Mouse (Mus musculus): ENCODE measurements around the gene Npb. TPM values are rescaled to one million over a fixed set of nuclear protein-coding genes. Genes with fewer than 3 reads are reported as not detected.

Npb gene
- polyA plus RNA-seq, 1 experiment from 2014 or later: 14.9 TPM

DNA sequence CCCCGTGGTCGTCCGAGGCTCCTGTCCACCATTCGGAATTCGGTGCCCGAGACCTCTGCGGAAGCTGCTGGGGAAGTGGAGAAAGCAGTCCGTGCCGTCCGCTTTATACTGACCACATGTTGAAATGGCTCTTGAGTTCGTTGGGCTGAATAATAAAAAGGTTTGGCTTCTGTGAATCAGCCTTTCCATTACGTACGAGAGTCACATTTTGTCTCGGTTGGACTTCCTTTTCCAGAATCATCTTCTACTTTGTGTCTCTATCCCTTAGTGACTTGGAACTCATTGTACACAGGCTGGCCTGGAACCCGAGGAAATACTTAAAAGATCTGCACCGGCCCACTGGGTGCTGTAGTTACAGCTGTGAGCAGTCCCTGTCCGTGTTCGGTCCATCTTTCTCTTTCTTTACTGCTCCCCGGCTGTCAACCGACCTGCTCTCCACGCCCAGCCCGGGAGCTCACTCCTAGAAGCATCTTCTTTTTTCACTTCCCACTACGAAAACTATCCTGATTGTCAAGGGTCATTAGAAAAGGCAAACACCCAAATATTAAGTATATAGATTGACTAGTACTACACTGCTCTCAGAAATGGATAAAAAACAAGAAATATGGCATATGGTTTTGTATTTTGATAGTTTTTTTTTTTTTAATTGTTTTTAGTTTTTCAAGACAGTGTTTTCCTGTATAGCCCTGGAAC, 34.5 kb upstream of the Npb start:
- Histone ChIP-seq H3K27me3 (replicated peaks) (no peaks in the 10 kb centered on the region), H3K4me1 (peaks cover 35% of the 10 kb centered on the region), H3K9ac (peak overlapping the region; percentile 95), H3K27ac (replicated peaks) (peak overlapping the region; percentile 97), H3K9me3 (no peaks in the 10 kb centered on the region), H3K4me2 (peak overlapping the region; percentile 90), H3K36me3 (peaks cover 51% of the 10 kb centered on the region), H3K4me3 (peak overlapping the region; percentile 94)
- under 1% methylated on average over 23 of the region's 23 CpGs for WGBS
- ATAC-seq (ENCODE audit: extremely low read depth, insufficient number of reproducible peaks, low FRiP score, low TSS enrichment): no peak

- no peaks in the 10 kb centered on the region for H3K9me3 ChIP-seq
- peaks cover 40% of the 10 kb centered on the region for H3K4me1 ChIP-seq
- ATAC-seq (ENCODE audit: extremely low read depth, insufficient number of reproducible peaks, low FRiP score, low TSS enrichment): no peak
- H3K27me3 ChIP-seq (replicated peaks): no peaks in the 10 kb centered on the region
- H3K36me3 ChIP-seq: peaks cover 51% of the 10 kb centered on the region
- peak overlapping the region; percentile 94 for H3K4me3 ChIP-seq
- 33% methylated on average over 5 of the region's 5 CpGs for WGBS
- H3K9ac ChIP-seq: peak overlapping the region; percentile 95
- peak overlapping the region; percentile 58 for H3K27ac ChIP-seq (replicated peaks)
- peak overlapping the region; percentile 90 for H3K4me2 ChIP-seq
Observed at GRCm38 (mm10) chr11:120574278-120574600, 34.0 kb upstream of the Npb start.

DNA sequence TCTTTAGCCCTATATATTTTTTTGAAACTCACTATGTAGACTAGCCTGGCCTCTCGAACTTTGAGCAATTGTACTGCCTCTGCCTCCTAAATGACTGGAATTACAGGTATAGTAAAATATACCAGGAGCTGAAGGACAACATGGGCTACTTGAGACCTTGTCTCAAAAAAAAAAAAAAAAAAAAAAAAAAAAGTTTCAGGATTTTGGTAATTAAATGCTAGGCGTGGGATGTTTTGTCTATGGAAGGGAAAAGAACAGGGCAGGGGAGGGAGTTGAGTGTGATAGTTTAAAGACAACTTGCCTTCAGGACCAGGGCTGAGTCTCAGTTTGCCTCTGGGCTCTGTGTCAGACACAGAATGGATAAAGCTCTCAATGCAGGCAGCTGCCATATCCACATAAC, 33.2 kb upstream of the Npb start:
- Histone ChIP-seq H3K9ac (peak overlapping the region; percentile 95; the same call in 1 of the 2 replicates), H3K9me3 (no peaks in the 10 kb centered on the region), H3K27ac (replicated peaks) (0 out of 2 replicates have a peak overlapping the region, but pooled peaks have one; percentile 8), H3K4me1 (peaks cover 48% of the 10 kb centered on the region), H3K27me3 (replicated peaks) (no peaks in the 10 kb centered on the region), H3K36me3 (peaks cover 51% of the 10 kb centered on the region), H3K4me2 (peak overlapping the region; percentile 90; the same call in 1 of the 2 replicates), H3K4me3 (0 out of 2 replicates have a peak overlapping the region, but pooled peaks have one; percentile 94)
- no peak for ATAC-seq (ENCODE audit: extremely low read depth, insufficient number of reproducible peaks, low FRiP score, low TSS enrichment)
- 75% methylated on average over 2 of the region's 2 CpGs for whole genome bisulfite sequencing

DNA sequence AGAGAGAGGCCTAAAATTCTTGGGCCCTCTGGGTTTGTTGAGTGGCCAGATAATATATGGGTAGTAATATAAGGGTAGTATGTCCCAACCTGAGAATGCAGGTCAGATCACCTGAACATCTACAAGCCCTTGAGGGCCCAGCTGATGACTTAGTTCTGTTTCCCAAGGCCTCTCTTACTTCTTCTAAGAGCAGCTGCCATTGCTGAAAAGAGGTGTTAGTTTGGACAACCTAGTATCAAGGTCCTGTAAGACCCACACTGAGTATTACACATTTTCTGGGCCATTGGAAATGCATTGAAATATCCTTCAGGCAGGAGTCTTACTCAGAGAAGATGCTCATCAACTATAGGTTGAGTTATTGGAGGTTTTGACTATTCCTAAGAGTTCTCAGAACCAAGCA, 32.3 kb upstream of the Npb start:
- peaks cover 47% of the 10 kb centered on the region for H3K4me1 ChIP-seq
- no peak overlapping the region for H3K4me2 ChIP-seq
- H3K9ac ChIP-seq: no peak overlapping the region
- no peaks in the 10 kb centered on the region for H3K27me3 ChIP-seq (replicated peaks)
- ATAC-seq (ENCODE audit: extremely low read depth, insufficient number of reproducible peaks, low FRiP score, low TSS enrichment): no peak
- peaks cover 44% of the 10 kb centered on the region for H3K36me3 ChIP-seq
- no peaks in the 10 kb centered on the region for H3K9me3 ChIP-seq
- H3K4me3 ChIP-seq: no peak overlapping the region
- no peak overlapping the region for H3K27ac ChIP-seq (replicated peaks)

DNA sequence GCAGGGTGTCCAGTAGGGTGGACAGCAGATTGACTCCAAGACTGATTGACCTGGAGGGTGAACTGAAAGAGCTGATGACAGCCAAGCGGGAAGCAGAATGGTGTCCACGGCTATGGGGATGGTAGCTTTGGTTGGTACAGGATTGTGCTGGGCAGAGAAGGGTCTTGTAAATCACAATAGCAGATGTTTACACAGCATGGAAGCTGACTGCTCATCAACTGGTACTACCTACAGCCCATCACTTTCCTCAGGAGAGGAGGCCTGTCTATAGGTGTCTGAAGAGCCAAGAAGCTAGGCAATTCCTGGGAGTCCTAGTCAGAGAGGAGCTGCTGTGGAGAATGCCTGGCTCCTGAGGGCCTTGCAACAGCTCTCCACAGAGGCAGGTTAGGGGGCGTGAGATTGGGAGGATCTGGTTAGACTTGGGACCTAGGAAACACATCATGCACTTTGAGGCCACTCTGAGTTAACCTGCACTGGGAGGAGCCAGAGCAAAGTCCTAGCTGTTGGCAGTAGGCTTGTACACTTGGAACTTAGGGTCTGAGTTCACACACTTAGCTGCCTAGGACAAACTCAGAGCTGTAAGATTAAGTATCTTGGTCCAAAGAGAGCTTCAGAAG, 31.8 kb upstream of the Npb start:
- peaks cover 42% of the 10 kb centered on the region for H3K4me1 ChIP-seq
- WGBS: 77% methylated on average over 3 of the region's 3 CpGs
- H3K9me3 ChIP-seq: no peaks in the 10 kb centered on the region
- H3K27me3 ChIP-seq (replicated peaks): no peaks in the 10 kb centered on the region
- no peak overlapping the region for H3K4me3 ChIP-seq
- 0 out of 2 replicates have a peak overlapping the region, but pooled peaks have one; percentile 24 for H3K9ac ChIP-seq
- H3K36me3 ChIP-seq: peaks cover 38% of the 10 kb centered on the region
- H3K27ac ChIP-seq (replicated peaks): no peak overlapping the region
- no peak overlapping the region for H3K4me2 ChIP-seq
- ATAC-seq (ENCODE audit: extremely low read depth, insufficient number of reproducible peaks, low FRiP score, low TSS enrichment): no peak

- H3K36me3 ChIP-seq: peaks cover 38% of the 10 kb centered on the region
- WGBS: 86% methylated on average over 7 of the region's 7 CpGs
- H3K9ac ChIP-seq: no peak overlapping the region
- no peaks in the 10 kb centered on the region for H3K27me3 ChIP-seq (replicated peaks)
- no peak overlapping the region for H3K27ac ChIP-seq (replicated peaks)
- no peak overlapping the region for H3K4me3 ChIP-seq
- peaks cover 43% of the 10 kb centered on the region for H3K4me1 ChIP-seq
- H3K4me2 ChIP-seq: no peak overlapping the region
- H3K9me3 ChIP-seq: no peaks in the 10 kb centered on the region
- ATAC-seq (ENCODE audit: extremely low read depth, insufficient number of reproducible peaks, low FRiP score, low TSS enrichment): no peak
Observed at GRCm38 (mm10) chr11:120577211-120578023, 30.9 kb upstream of the Npb start.

- peaks cover 42% of the 10 kb centered on the region for H3K36me3 ChIP-seq
- ATAC-seq (ENCODE audit: extremely low read depth, insufficient number of reproducible peaks, low FRiP score, low TSS enrichment): no peak
- WGBS: 80% methylated on average over 10 of the region's 10 CpGs
- H3K4me1 ChIP-seq: peaks cover 45% of the 10 kb centered on the region
- no peaks in the 10 kb centered on the region for H3K27me3 ChIP-seq (replicated peaks)
- no peak overlapping the region for H3K27ac ChIP-seq (replicated peaks)
- H3K9ac ChIP-seq: peak overlapping the region; percentile 98
- no peak overlapping the region for H3K4me2 ChIP-seq
- no peak overlapping the region for H3K4me3 ChIP-seq
- no peaks in the 10 kb centered on the region for H3K9me3 ChIP-seq
Observed at GRCm38 (mm10) chr11:120578024-120578693, 30.1 kb upstream of the Npb start.

GRCm38 (mm10) chr11:120578694-120579243, 29.5 kb upstream of the Npb start:
- Histone ChIP-seq H3K4me2 (no peak overlapping the region), H3K27me3 (replicated peaks) (no peaks in the 10 kb centered on the region), H3K4me3 (peak overlapping the region; percentile 96; the same call in 1 of the 2 replicates), H3K36me3 (peaks cover 47% of the 10 kb centered on the region), H3K9ac (peak overlapping the region; percentile 98), H3K9me3 (peaks cover 1% of the 10 kb centered on the region; the same call in 1 of the 2 replicates), H3K4me1 (peaks cover 44% of the 10 kb centered on the region), H3K27ac (replicated peaks) (no peak overlapping the region)
- ATAC-seq (ENCODE audit: extremely low read depth, insufficient number of reproducible peaks, low FRiP score, low TSS enrichment): no peak
- WGBS: 64% methylated on average over 11 of the region's 11 CpGs

DNA sequence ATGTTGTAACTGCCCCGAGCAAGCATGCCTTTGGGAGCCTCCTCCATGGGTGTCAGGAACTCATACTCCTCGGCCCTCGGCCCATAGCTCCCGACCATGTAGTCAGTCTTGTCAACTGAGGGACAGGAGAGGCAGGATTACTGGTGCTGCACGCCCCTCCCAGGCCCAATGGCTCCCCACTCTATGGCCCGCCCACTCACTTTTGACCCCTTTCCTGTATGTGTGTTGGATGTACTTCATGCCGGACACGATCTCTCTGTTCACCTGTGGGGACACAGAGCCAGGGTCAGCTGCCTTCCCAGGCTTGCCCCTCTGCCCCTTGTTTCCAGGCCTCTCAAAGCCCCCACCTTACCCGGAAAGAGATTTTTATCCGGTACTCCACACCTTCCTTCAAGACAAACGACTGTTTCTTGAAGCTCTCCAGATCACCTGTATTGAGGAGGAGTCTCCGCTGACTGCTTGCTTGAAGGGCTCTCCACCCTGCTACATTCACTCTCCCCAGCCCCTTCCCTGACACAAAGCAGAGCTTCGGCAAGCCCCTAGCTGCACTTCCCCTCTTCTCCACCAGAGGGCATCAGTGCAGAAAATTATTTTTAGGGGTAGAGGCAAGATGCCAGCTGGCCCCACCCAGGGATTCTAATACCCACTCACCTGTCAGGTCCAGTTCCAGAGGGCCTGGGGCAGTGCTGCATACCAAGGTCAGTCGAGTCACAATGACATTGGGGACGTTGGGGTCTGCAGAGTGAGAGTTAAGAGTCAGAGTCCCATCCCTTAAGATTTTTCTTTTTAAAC, 28.8 kb upstream of the Npb start:
- 44% methylated on average over 15 of the region's 15 CpGs for WGBS
- peaks cover 5% of the 10 kb centered on the region for H3K9me3 ChIP-seq
- peak overlapping the region; percentile 98 for H3K9ac ChIP-seq
- H3K4me1 ChIP-seq: peaks cover 36% of the 10 kb centered on the region
- peak overlapping the region; percentile 96 for H3K4me3 ChIP-seq
- no peak for ATAC-seq (ENCODE audit: extremely low read depth, insufficient number of reproducible peaks, low FRiP score, low TSS enrichment)
- H3K36me3 ChIP-seq: peaks cover 55% of the 10 kb centered on the region
- peak overlapping the region; percentile 88 for H3K4me2 ChIP-seq
- H3K27ac ChIP-seq (replicated peaks): peak overlapping the region; percentile 94
- H3K27me3 ChIP-seq (replicated peaks): no peaks in the 10 kb centered on the region

DNA sequence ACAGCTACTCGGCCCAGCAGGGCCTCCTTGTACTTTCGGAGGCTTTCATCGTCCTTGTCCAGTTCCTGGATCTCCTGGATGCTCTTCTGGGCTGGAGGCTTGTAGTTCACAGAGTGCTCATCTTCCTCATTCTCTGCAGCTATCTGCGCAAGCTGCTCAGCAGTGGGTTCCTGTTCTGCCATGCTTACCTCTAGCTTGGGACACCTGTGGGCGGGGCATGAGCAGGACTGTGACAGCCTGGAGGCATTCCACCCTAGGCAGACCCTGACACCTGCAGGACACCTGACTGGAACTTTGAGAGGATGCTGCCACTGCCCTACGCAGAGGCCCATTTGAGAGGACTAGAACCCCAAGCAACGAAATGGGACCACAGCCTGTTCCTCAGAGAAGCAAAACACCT, 28.1 kb upstream of the Npb start:
- peaks cover 5% of the 10 kb centered on the region for H3K9me3 ChIP-seq
- ATAC-seq (ENCODE audit: extremely low read depth, insufficient number of reproducible peaks, low FRiP score, low TSS enrichment): no peak
- WGBS: 52% methylated on average over 7 of the region's 7 CpGs
- peak overlapping the region; percentile 94 for H3K27ac ChIP-seq (replicated peaks)
- peaks cover 60% of the 10 kb centered on the region for H3K36me3 ChIP-seq
- H3K9ac ChIP-seq: peak overlapping the region; percentile 98
- H3K4me3 ChIP-seq: peak overlapping the region; percentile 96
- peak overlapping the region; percentile 88 for H3K4me2 ChIP-seq
- H3K4me1 ChIP-seq: peaks cover 33% of the 10 kb centered on the region
- H3K27me3 ChIP-seq (replicated peaks): no peaks in the 10 kb centered on the region

Measured in heart, embryonic 13.5 days (tissue).